Mouse (Mus musculus) cerebellum, adult 2 months (tissue): Measurements from ENCODE around the gene Ccdc57.

Experiments used
- CTCF ChIP-seq: fragments of 200-500 bp; IDR thresholded peaks from 2 replicates; pipeline ENCODE4 v1.5.1; 2011; ENCODE audit warnings: low read depth, mild to moderate bottlenecking, control low read depth, low read length, moderate library complexity, borderline replicate concordance; ENCODE audit not compliant: insufficient read depth
- POLR2A ChIP-seq: fragments of 200-500 bp; IDR thresholded peaks from 2 replicates; pipeline ENCODE4 v1.6.1; 2011; ENCODE audit warnings: low read length, control low read depth, borderline replicate concordance; ENCODE audit not compliant: insufficient read depth

- TF ChIP-seq CTCF: no peak
- TF ChIP-seq POLR2A: no peak
These were observed 28.9 kb upstream of the Ccdc57 start for GRCm38 (mm10) chr11:120961594-120961993.
